29 mouse cellular contexts compared by ENCODE assay signal in the genomic region with DNA sequence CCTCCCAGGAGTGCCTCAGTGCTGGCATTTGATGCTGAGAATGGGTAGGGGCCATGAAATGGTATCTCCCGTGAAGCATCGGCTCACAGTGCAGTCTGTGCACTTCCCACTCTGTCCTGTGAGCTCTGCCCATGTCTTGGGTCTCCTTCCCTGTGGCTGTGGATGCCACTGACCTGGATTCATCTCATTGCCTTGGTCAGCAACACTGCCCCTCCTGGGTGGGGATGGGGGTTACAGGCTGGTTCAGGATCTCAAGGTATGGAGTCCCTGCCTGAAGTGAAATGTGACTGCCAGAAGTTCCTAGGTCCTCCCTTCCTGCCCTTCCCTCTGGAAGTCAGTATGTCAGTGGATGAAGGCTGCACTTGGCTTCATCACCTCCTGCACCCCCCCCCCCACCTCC. TPM values are rescaled to one million over a fixed set of nuclear protein-coding genes. Genes with fewer than 3 reads are reported as not detected.
"Had no signal": no experiment of that assay in that cellular context is flagged by ENCODE, and none has a peak within 500 bp of the region (broad histone marks: within the 10 kb centered on the region; RNA-seq: fewer than 3 reads in every experiment).

No protein-coding gene starts in this region.

- H3K27ac ChIP-seq: intestine, embryonic 15.5 days; left cerebral cortex, adult 2 months; limb, embryonic 12.5 days; limb, embryonic 15.5 days; liver, embryonic 14.5 days; macrophage; midbrain, embryonic 13.5 days had no signal

- H3K27me3 ChIP-seq: limb, embryonic 15.5 days; midbrain, embryonic 13.5 days had no signal

- H3K4me1 ChIP-seq: intestine, embryonic 15.5 days; midbrain, embryonic 13.5 days had no signal

- H3K9me3 ChIP-seq: intestine, embryonic 15.5 days; limb, embryonic 12.5 days; limb, embryonic 15.5 days; midbrain, embryonic 13.5 days had no signal

- H3K36me3 ChIP-seq: intestine, embryonic 15.5 days; limb, embryonic 12.5 days; limb, embryonic 15.5 days; midbrain, embryonic 13.5 days had no signal

- DNase-seq: kidney, adult 11 months; kidney, adult 9 months; kidney, postnatal 10 days; kidney, postnatal 4 days; layer of hippocampus, postnatal 36 days; liver, postnatal 0 days; lung, embryonic 14.5 days; thymus, adult 18-20 months; thymus, postnatal 36 days had no signal

- ATAC-seq: intestine, embryonic 15.5 days; liver, postnatal 0 days; lung, postnatal 0 days; midbrain, embryonic 13.5 days had no signal

- H3K4me3 ChIP-seq: intestine, embryonic 15.5 days; left cerebral cortex, adult 2 months; limb, embryonic 12.5 days; limb, embryonic 15.5 days; midbrain, embryonic 13.5 days had no signal

RNA-seq across cellular contexts. Expression of gene Ubl4b, which starts 7.2 kb away (rescaled TPM):
- total RNA-seq: layer of hippocampus, adult 18-20 months; layer of hippocampus, postnatal 10 days; layer of hippocampus, postnatal 36 days; left cerebral cortex, postnatal 10 days; left cerebral cortex, postnatal 36 days; megakaryocyte, adult 5-6 weeks had no signal
- polyA plus RNA-seq: intestine, embryonic 15.5 days; limb, embryonic 15.5 days; liver, embryonic 11.5 days; liver, embryonic 14.5 days; liver, postnatal 0 days; lung, embryonic 14.5 days; lung, postnatal 0 days; macrophage; midbrain, embryonic 13.5 days; neural tube, embryonic 11.5 days; neural tube, embryonic 14.5 days; small intestine, adult 2 months; spleen, adult 2 months; stomach, embryonic 16.5 days; urinary bladder, adult 2 months had no signal

RNA-seq across cellular contexts. Expression of gene Alx3, which starts 32.7 kb away (rescaled TPM):
- total RNA-seq: megakaryocyte, adult 5-6 weeks had no signal
- polyA plus RNA-seq: liver, embryonic 14.5 days; liver, postnatal 0 days; lung, embryonic 14.5 days; lung, postnatal 0 days; macrophage; neural tube, embryonic 14.5 days; small intestine, adult 2 months; spleen, adult 2 months; urinary bladder, adult 2 months had no signal

RNA-seq across cellular contexts. Expression of gene Slc6a17, which starts 44.3 kb away (rescaled TPM):
- total RNA-seq: megakaryocyte, adult 5-6 weeks had no signal
